Mouse (Mus musculus): ENCODE results near the gene Rgs14. TPM values are rescaled to one million over a fixed set of nuclear protein-coding genes. Genes with fewer than 3 reads are reported as not detected.

Gene Rgs14
- polyA plus RNA-seq, 1 experiment from 2014 or later, result 0.73 TPM

GRCm38 (mm10) chr13:55338131-55339054, 31.1 kb upstream of the Rgs14 start:
- Histone ChIP-seq H3K27ac (replicated peaks) (no peak overlapping the region), H3K4me1 (replicated peaks; ENCODE audit: control insufficient read depth, insufficient read depth) (no peaks in the 10 kb centered on the region), H3K9ac (ENCODE audit: low read length) (no peak overlapping the region), H3K4me2 (replicated peaks; ENCODE audit: low read depth) (no peak overlapping the region), H3K27me3 (ENCODE audit: control insufficient read depth, insufficient read depth, low read length) (no peaks in the 10 kb centered on the region), H3K9me3 (ENCODE audit: control insufficient read depth, low read length) (no peaks in the 10 kb centered on the region), H3K36me3 (ENCODE audit: control insufficient read depth, insufficient read depth, low read length) (no peaks in the 10 kb centered on the region), H3K4me3 (ENCODE audit: low read depth, low read length) (no peak overlapping the region)
- TF ChIP-seq CTCF (IDR thresholded peaks at IDR 0.05; ENCODE audit: low read depth) (no peak), EP300 (optimal IDR thresholded peaks at IDR 0.05) (no peak)
- ATAC-seq (ENCODE audit: low FRiP score, low TSS enrichment), result no peak
- no peak for DNase-seq (ENCODE audit: low spot score)
- 56% methylated on average over 12 of the region's 12 CpGs for WGBS

GRCm38 (mm10) chr13:55339259-55339658, 30.3 kb upstream of the Rgs14 start:
- 20% methylated on average over 2 of the region's 2 CpGs for WGBS
- Histone ChIP-seq H3K4me2 (replicated peaks; ENCODE audit: low read depth) (no peak overlapping the region), H3K9me3 (ENCODE audit: control insufficient read depth, low read length) (no peaks in the 10 kb centered on the region), H3K4me3 (ENCODE audit: low read depth, low read length) (no peak overlapping the region), H3K9ac (ENCODE audit: low read length) (no peak overlapping the region), H3K36me3 (ENCODE audit: control insufficient read depth, insufficient read depth, low read length) (no peaks in the 10 kb centered on the region), H3K27ac (replicated peaks) (no peak overlapping the region), H3K27me3 (ENCODE audit: control insufficient read depth, insufficient read depth, low read length) (no peaks in the 10 kb centered on the region), H3K4me1 (replicated peaks; ENCODE audit: control insufficient read depth, insufficient read depth) (no peaks in the 10 kb centered on the region)
- TF ChIP-seq EP300 (optimal IDR thresholded peaks at IDR 0.05) (no peak), CTCF (IDR thresholded peaks at IDR 0.05; ENCODE audit: low read depth) (no peak)
- ATAC-seq (ENCODE audit: low FRiP score, low TSS enrichment), result peak; percentile 94
- peak; percentile 69 for DNase-seq (ENCODE audit: low spot score)

- Histone ChIP-seq H3K27ac (replicated peaks) (no peak overlapping the region), H3K9ac (ENCODE audit: low read length) (no peak overlapping the region), H3K4me3 (ENCODE audit: low read depth, low read length) (no peak overlapping the region), H3K9me3 (ENCODE audit: control insufficient read depth, low read length) (no peaks in the 10 kb centered on the region), H3K27me3 (ENCODE audit: control insufficient read depth, insufficient read depth, low read length) (no peaks in the 10 kb centered on the region), H3K36me3 (ENCODE audit: control insufficient read depth, insufficient read depth, low read length) (peaks cover 22% of the 10 kb centered on the region), H3K4me2 (replicated peaks; ENCODE audit: low read depth) (no peak overlapping the region), H3K4me1 (replicated peaks; ENCODE audit: control insufficient read depth, insufficient read depth) (no peaks in the 10 kb centered on the region)
- WGBS, result 24% methylated on average over 11 of the region's 11 CpGs
- no peak for ATAC-seq (ENCODE audit: low FRiP score, low TSS enrichment)
- TF ChIP-seq CTCF (IDR thresholded peaks at IDR 0.05; ENCODE audit: low read depth), result no peak
- DNase-seq (ENCODE audit: low spot score), result no peak
Measured at GRCm38 (mm10) chr13:55342469-55342868, 27.1 kb upstream of the Rgs14 start.

- no peak for ATAC-seq (ENCODE audit: low FRiP score, low TSS enrichment)
Measured at GRCm38 (mm10) chr13:55344286-55344685, 25.2 kb upstream of the Rgs14 start.

GRCm38 (mm10) chr13:55346745-55347144, 22.8 kb upstream of the Rgs14 start:
- WGBS, result 87% methylated on average over 11 of the region's 11 CpGs
- DNase-seq (ENCODE audit: low spot score) (no peak), ATAC-seq (ENCODE audit: low FRiP score, low TSS enrichment) (no peak)
- H3K9me3 ChIP-seq (ENCODE audit: control insufficient read depth, low read length), result no peaks in the 10 kb centered on the region
- no peak overlapping the region for H3K27ac ChIP-seq (replicated peaks)
- H3K4me1 ChIP-seq (replicated peaks; ENCODE audit: control insufficient read depth, insufficient read depth), result no peaks in the 10 kb centered on the region
- H3K9ac ChIP-seq (ENCODE audit: low read length), result no peak overlapping the region
- no peak overlapping the region for H3K4me3 ChIP-seq (ENCODE audit: low read depth, low read length)
- peaks cover 44% of the 10 kb centered on the region for H3K36me3 ChIP-seq (ENCODE audit: control insufficient read depth, insufficient read depth, low read length)
- no peaks in the 10 kb centered on the region for H3K27me3 ChIP-seq (ENCODE audit: control insufficient read depth, insufficient read depth, low read length)
- no peak for TF ChIP-seq CTCF (IDR thresholded peaks at IDR 0.05; ENCODE audit: low read depth)
- TF ChIP-seq EP300 (optimal IDR thresholded peaks at IDR 0.05), result no peak
- H3K4me2 ChIP-seq (replicated peaks; ENCODE audit: low read depth), result no peak overlapping the region

More at GRCm38 (mm10) chr13:55344286-55344685, 25.2 kb upstream of the Rgs14 start:
- WGBS, result 89% methylated on average over 7 of the region's 7 CpGs
- no peak for TF ChIP-seq EP300 (optimal IDR thresholded peaks at IDR 0.05)
- no peak for TF ChIP-seq CTCF (IDR thresholded peaks at IDR 0.05; ENCODE audit: low read depth)
- H3K36me3 ChIP-seq (ENCODE audit: control insufficient read depth, insufficient read depth, low read length), result peaks cover 34% of the 10 kb centered on the region
- no peaks in the 10 kb centered on the region for H3K27me3 ChIP-seq (ENCODE audit: control insufficient read depth, insufficient read depth, low read length)
- H3K4me1 ChIP-seq (replicated peaks; ENCODE audit: control insufficient read depth, insufficient read depth), result no peaks in the 10 kb centered on the region
- no peak for DNase-seq (ENCODE audit: low spot score)
- H3K9me3 ChIP-seq (ENCODE audit: control insufficient read depth, low read length), result no peaks in the 10 kb centered on the region
- no peak overlapping the region for H3K9ac ChIP-seq (ENCODE audit: low read length)
- H3K4me2 ChIP-seq (replicated peaks; ENCODE audit: low read depth), result no peak overlapping the region
- no peak overlapping the region for H3K27ac ChIP-seq (replicated peaks)
- H3K4me3 ChIP-seq (ENCODE audit: low read depth, low read length), result no peak overlapping the region

GRCm38 (mm10) chr13:55361145-55361544, 8.4 kb upstream of the Rgs14 start:
- Histone ChIP-seq H3K4me1 (replicated peaks; ENCODE audit: control insufficient read depth, insufficient read depth) (no peaks in the 10 kb centered on the region; the same call in 1 of the 2 replicates), H3K27me3 (ENCODE audit: control insufficient read depth, insufficient read depth, low read length) (no peaks in the 10 kb centered on the region), H3K4me2 (replicated peaks; ENCODE audit: low read depth) (peak overlapping the region; percentile 83), H3K36me3 (ENCODE audit: control insufficient read depth, insufficient read depth, low read length) (peaks cover 10% of the 10 kb centered on the region), H3K4me3 (ENCODE audit: low read depth, low read length) (peak overlapping the region; percentile 94; the same call in 1 of the 2 replicates), H3K27ac (replicated peaks) (no peak overlapping the region), H3K9ac (ENCODE audit: low read length) (peak overlapping the region; percentile 96), H3K9me3 (ENCODE audit: control insufficient read depth, low read length) (no peaks in the 10 kb centered on the region)
- DNase-seq (ENCODE audit: low spot score) (no peak), ATAC-seq (ENCODE audit: low FRiP score, low TSS enrichment) (no peak)
- TF ChIP-seq EP300 (optimal IDR thresholded peaks at IDR 0.05), result no peak
- no peak for TF ChIP-seq CTCF (IDR thresholded peaks at IDR 0.05; ENCODE audit: low read depth)

All from stomach, postnatal 0 days (tissue).